Mouse (Mus musculus): ENCODE results near the gene Mrm2. TPM values are rescaled to one million over a fixed set of nuclear protein-coding genes. Genes with fewer than 3 reads are reported as not detected.
"Not testable (repeated sequence)": the region's sequence is repeated elsewhere in the genome, so short reads cannot be mapped to it uniquely, and the experiment has no call there.

The Mrm2 gene
- polyA plus RNA-seq, 1 experiment from 2014 or later, result 8.1 TPM

GRCm38 (mm10) chr5:140374226-140374625, 42.5 kb upstream of the Mrm2 start:
- Histone ChIP-seq H3K36me3 (replicated peaks; ENCODE audit: insufficient read depth, low read length) (no peaks in the 10 kb centered on the region), H3K4me1 (ENCODE audit: insufficient read depth) (peaks cover 57% of the 10 kb centered on the region), H3K4me2 (ENCODE audit: low read depth, low read length) (no peak overlapping the region), H3K9me3 (ENCODE audit: low read length) (no peaks in the 10 kb centered on the region), H3K27ac (ENCODE audit: low read depth) (no peak overlapping the region), H3K9ac (replicated peaks) (no peak overlapping the region), H3K4me3 (ENCODE audit: low read depth, low read length) (no peak overlapping the region), H3K27me3 (ENCODE audit: insufficient read depth, low read length) (no peaks in the 10 kb centered on the region)
- TF ChIP-seq CTCF (IDR thresholded peaks at IDR 0.05; ENCODE audit: low read depth), result no peak
- TF ChIP-seq EP300 (IDR thresholded peaks at IDR 0.05; ENCODE audit: low read depth), result no peak
- no peak for DNase-seq
- WGBS (ENCODE audit: insufficient replicate concordance), result 52% methylated on average over 3 of the region's 3 CpGs
- peak; percentile 10; the same call in 1 of the 2 replicates for ATAC-seq

GRCm38 (mm10) chr5:140373711-140374110, 42.0 kb upstream of the Mrm2 start:
- Histone ChIP-seq H3K9ac (replicated peaks) (no peak overlapping the region), H3K4me2 (ENCODE audit: low read depth, low read length) (no peak overlapping the region), H3K27ac (ENCODE audit: low read depth) (peak overlapping the region; percentile 59), H3K4me1 (ENCODE audit: insufficient read depth) (peaks cover 60% of the 10 kb centered on the region), H3K4me3 (ENCODE audit: low read depth, low read length) (no peak overlapping the region), H3K9me3 (ENCODE audit: low read length) (no peaks in the 10 kb centered on the region), H3K36me3 (replicated peaks; ENCODE audit: insufficient read depth, low read length) (no peaks in the 10 kb centered on the region), H3K27me3 (ENCODE audit: insufficient read depth, low read length) (no peaks in the 10 kb centered on the region)
- DNase-seq (peak; percentile 34), ATAC-seq (peak; percentile 38; the same call in 1 of the 2 replicates)
- TF ChIP-seq EP300 (IDR thresholded peaks at IDR 0.05; ENCODE audit: low read depth), result no peak
- TF ChIP-seq CTCF (IDR thresholded peaks at IDR 0.05; ENCODE audit: low read depth), result no peak
- WGBS (ENCODE audit: insufficient replicate concordance), result 59% methylated on average over 2 of the region's 2 CpGs

- WGBS (ENCODE audit: insufficient replicate concordance), result 76% methylated on average over 3 of the region's 3 CpGs
- Histone ChIP-seq H3K9me3 (ENCODE audit: low read length) (no peaks in the 10 kb centered on the region), H3K4me2 (ENCODE audit: low read depth, low read length) (no peak overlapping the region), H3K27me3 (ENCODE audit: insufficient read depth, low read length) (no peaks in the 10 kb centered on the region), H3K9ac (replicated peaks) (no peak overlapping the region), H3K4me1 (ENCODE audit: insufficient read depth) (peaks cover 51% of the 10 kb centered on the region), H3K4me3 (ENCODE audit: low read depth, low read length) (no peak overlapping the region), H3K36me3 (replicated peaks; ENCODE audit: insufficient read depth, low read length) (no peaks in the 10 kb centered on the region), H3K27ac (ENCODE audit: low read depth) (peak overlapping the region; percentile 85)
- DNase-seq (no peak), ATAC-seq (no peak)
- TF ChIP-seq CTCF (IDR thresholded peaks at IDR 0.05; ENCODE audit: low read depth) (no peak), EP300 (IDR thresholded peaks at IDR 0.05; ENCODE audit: low read depth) (no peak)
These were observed 40.0 kb upstream of the Mrm2 start for GRCm38 (mm10) chr5:140371671-140372070.

- Histone ChIP-seq H3K4me1 (ENCODE audit: insufficient read depth) (peaks cover 50% of the 10 kb centered on the region), H3K9me3 (ENCODE audit: low read length) (no peaks in the 10 kb centered on the region), H3K36me3 (replicated peaks; ENCODE audit: insufficient read depth, low read length) (no peaks in the 10 kb centered on the region), H3K9ac (replicated peaks) (peak overlapping the region; percentile 38; the same call in 1 of the 2 replicates), H3K27me3 (ENCODE audit: insufficient read depth, low read length) (no peaks in the 10 kb centered on the region), H3K4me3 (ENCODE audit: low read depth, low read length) (no peak overlapping the region), H3K27ac (ENCODE audit: low read depth) (peak overlapping the region; percentile 85), H3K4me2 (ENCODE audit: low read depth, low read length) (peak overlapping the region; percentile 26)
- DNase-seq (no peak), ATAC-seq (peak; percentile 56)
- TF ChIP-seq EP300 (IDR thresholded peaks at IDR 0.05; ENCODE audit: low read depth) (peak; percentile 57; the same call in 1 of the 2 replicates), CTCF (IDR thresholded peaks at IDR 0.05; ENCODE audit: low read depth) (no peak)
- WGBS (ENCODE audit: insufficient replicate concordance), result 41% methylated on average over 6 of the region's 6 CpGs
These were observed 39.0 kb upstream of the Mrm2 start for GRCm38 (mm10) chr5:140370446-140371254.

- ATAC-seq (no peak), DNase-seq (no peak)
- Histone ChIP-seq H3K4me1 (ENCODE audit: insufficient read depth) (peaks cover 43% of the 10 kb centered on the region), H3K27ac (ENCODE audit: low read depth) (peak overlapping the region; percentile 85), H3K4me2 (ENCODE audit: low read depth, low read length) (peak overlapping the region; percentile 18; the same call in 1 of the 2 replicates), H3K27me3 (ENCODE audit: insufficient read depth, low read length) (no peaks in the 10 kb centered on the region), H3K4me3 (ENCODE audit: low read depth, low read length) (no peak overlapping the region), H3K9me3 (ENCODE audit: low read length) (no peaks in the 10 kb centered on the region), H3K36me3 (replicated peaks; ENCODE audit: insufficient read depth, low read length) (no peaks in the 10 kb centered on the region), H3K9ac (replicated peaks) (peak overlapping the region; percentile 13; the same call in 1 of the 2 replicates)
- 59% methylated on average over 2 of the region's 2 CpGs for WGBS (ENCODE audit: insufficient replicate concordance)
- TF ChIP-seq EP300 (IDR thresholded peaks at IDR 0.05; ENCODE audit: low read depth) (no peak), CTCF (IDR thresholded peaks at IDR 0.05; ENCODE audit: low read depth) (no peak)
These were observed 37.8 kb upstream of the Mrm2 start for GRCm38 (mm10) chr5:140369466-140369865.

GRCm38 (mm10) chr5:140368926-140369325, 37.2 kb upstream of the Mrm2 start:
- ATAC-seq, result no peak
- DNase-seq, result no peak
- H3K9me3 ChIP-seq (ENCODE audit: low read length), result no peaks in the 10 kb centered on the region
- WGBS (ENCODE audit: insufficient replicate concordance), result 78% methylated on average over 4 of the region's 4 CpGs
- H3K9ac ChIP-seq (replicated peaks), result no peak overlapping the region
- H3K4me1 ChIP-seq (ENCODE audit: insufficient read depth), result peaks cover 42% of the 10 kb centered on the region
- TF ChIP-seq CTCF (IDR thresholded peaks at IDR 0.05; ENCODE audit: low read depth) (no peak), EP300 (IDR thresholded peaks at IDR 0.05; ENCODE audit: low read depth) (no peak)
- H3K4me3 ChIP-seq (ENCODE audit: low read depth, low read length), result no peak overlapping the region
- no peaks in the 10 kb centered on the region for H3K36me3 ChIP-seq (replicated peaks; ENCODE audit: insufficient read depth, low read length)
- H3K4me2 ChIP-seq (ENCODE audit: low read depth, low read length), result no peak overlapping the region
- peak overlapping the region; percentile 85 for H3K27ac ChIP-seq (ENCODE audit: low read depth)
- H3K27me3 ChIP-seq (ENCODE audit: insufficient read depth, low read length), result no peaks in the 10 kb centered on the region

GRCm38 (mm10) chr5:140368126-140368525, 36.4 kb upstream of the Mrm2 start:
- not testable (repeated sequence) for H3K9ac ChIP-seq (replicated peaks); H3K9me3 ChIP-seq (ENCODE audit: low read length); H3K36me3 ChIP-seq (replicated peaks; ENCODE audit: insufficient read depth, low read length); DNase-seq; H3K4me2 ChIP-seq (ENCODE audit: low read depth, low read length); ATAC-seq; H3K27me3 ChIP-seq (ENCODE audit: insufficient read depth, low read length); H3K4me3 ChIP-seq (ENCODE audit: low read depth, low read length); H3K27ac ChIP-seq (ENCODE audit: low read depth)
- peaks cover 39% of the 10 kb centered on the region for H3K4me1 ChIP-seq (ENCODE audit: insufficient read depth)
- 79% methylated on average over 2 of the region's 2 CpGs for WGBS (ENCODE audit: insufficient replicate concordance)

Data from liver, postnatal 0 days (tissue).